Mouse (Mus musculus): ENCODE measurements around the gene Hspa1a. TPM values are rescaled to one million over a fixed set of nuclear protein-coding genes. Genes with fewer than 3 reads are reported as not detected.
A peak's percentile ranks its signal among the peaks of the same experiment; 100 is the strongest.

Hspa1a gene
- polyA plus RNA-seq, 1 experiment, result 6.3 TPM

DNA sequence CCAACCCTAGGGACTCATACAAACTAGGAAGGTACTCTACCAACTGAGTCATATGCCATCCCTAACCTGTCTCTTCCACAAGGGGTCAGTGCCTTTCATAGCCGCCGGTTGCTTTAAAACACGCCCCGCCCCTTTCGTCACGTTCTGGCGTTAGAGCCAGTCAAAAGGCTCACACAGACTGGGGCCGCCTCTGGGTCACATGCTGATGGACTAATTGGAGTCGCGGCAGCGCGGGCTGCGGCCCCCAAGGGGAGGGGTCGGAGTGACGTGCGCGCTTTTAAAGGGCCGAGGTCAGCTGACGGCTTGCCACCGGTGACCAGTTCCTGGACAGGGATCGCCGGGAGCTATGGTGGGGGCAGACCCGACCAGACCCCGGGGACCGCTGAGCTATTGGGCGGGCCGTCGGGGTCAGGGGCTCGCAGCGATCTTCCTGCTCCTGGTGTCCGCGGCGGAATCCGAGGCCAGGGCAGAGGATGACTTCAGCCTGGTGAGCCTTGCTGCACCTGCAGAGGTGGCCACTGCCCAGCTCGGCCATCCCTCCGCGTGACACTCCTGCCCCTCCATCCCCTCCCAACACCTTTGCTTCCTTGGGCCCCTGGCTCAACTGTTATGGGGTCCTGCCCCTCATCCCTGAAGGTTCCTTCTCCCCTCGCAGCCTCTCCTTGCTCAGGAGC lies 40.8 kb downstream of the Hspa1a start, which contains the start of gene Neu1:
Gene Neu1, plus strand, starts transcription at position 193 of the 674 bp plus-strand sequence.
- H3K4me3 ChIP-seq (ENCODE audit: insufficient read depth, low read depth, low read length), result peak within 1 kb of the TSS; percentile 93
- peak within 1 kb of the TSS; percentile 76 for H3K27ac ChIP-seq (replicated peaks; ENCODE audit: low read depth, low read length)
- H3K4me1 ChIP-seq (ENCODE audit: control insufficient read depth, insufficient read depth, insufficient read length, low read length), result peaks cover 8% of the 10 kb centered on the region

DNA sequence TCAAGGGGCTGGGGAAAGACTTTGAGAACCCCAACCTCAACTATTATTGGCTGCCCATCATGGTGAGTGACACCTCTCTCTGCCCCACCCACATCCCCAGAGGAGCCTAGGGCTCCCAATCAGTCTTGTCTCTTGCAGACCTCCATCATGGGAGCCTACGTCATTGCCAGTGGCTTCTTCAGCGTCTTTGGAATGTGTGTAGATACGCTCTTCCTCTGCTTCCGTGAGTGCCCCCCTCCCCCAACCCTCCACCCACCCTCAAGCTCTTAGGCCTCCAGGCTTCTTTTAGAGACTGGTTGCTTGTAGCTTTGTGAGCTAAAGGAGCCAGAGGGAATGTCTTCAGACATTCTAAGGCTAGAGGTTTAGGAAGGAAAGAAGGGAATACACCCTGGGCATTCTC lies 43.1 kb downstream of the Hspa1a start:
- no peak overlapping the region for H3K27ac ChIP-seq (replicated peaks; ENCODE audit: low read depth, low read length)
- no peak overlapping the region for H3K4me3 ChIP-seq (ENCODE audit: insufficient read depth, low read depth, low read length)
- H3K4me1 ChIP-seq (ENCODE audit: control insufficient read depth, insufficient read depth, insufficient read length, low read length), result peaks cover 8% of the 10 kb centered on the region

DNA sequence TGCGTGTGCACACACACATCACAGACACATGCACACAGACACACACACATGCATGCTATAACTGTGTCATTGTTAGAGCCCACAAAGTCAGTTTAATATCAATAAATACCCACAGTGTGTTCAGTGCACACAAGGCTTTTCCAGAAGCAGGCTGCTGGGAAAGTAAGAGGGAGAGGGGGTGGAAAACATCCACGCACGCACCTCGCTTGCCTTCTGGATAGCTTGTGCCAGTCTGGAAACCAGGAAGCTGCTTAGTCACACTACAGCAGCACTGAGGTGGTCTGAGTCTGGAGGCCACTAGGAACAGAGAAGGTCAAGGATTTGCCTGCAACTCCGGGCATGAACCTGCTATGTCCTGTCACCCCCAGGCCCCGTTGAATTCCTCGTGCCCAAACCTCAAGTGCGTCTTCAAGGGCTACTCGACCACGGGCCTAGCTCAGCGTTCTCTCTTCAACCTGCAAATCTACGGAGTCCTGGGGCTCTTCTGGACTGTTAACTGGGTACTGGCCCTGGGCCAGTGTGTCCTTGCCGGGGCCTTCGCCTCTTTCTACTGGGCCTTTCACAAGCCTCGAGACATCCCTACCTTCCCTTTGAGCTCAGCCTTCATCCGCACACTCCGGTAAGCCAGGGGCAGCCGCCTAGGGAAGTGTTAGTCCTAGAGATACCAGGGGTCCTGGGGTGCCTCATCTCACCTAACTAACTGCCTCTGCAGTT lies 44.5 kb downstream of the Hspa1a start:
- no peak overlapping the region for H3K4me3 ChIP-seq (ENCODE audit: insufficient read depth, low read depth, low read length)
- H3K27ac ChIP-seq (replicated peaks; ENCODE audit: low read depth, low read length), result no peak overlapping the region
- H3K4me1 ChIP-seq (ENCODE audit: control insufficient read depth, insufficient read depth, insufficient read length, low read length), result peaks cover 6% of the 10 kb centered on the region

DNA sequence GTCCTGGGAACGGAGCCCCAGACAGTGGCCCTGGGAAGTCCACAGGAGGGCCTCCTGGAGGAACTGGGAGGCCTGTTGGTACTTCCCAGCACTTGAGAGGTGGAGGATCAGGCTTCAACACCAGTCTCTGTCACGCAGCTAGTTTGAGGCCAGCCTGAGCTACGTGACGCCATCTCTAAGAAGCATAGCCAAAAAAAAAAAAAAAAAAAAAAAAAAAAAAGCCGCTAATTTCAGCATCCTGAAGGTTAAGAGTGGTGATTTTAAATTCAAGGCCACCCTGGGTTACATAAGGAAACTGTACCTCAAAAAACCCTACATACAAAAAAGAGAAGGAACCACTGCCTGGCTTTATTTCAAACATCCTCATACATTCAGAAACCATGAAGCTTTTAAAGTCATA lies 47.7 kb downstream of the Hspa1a start:
- Histone ChIP-seq H3K27ac (replicated peaks; ENCODE audit: low read depth, low read length) (peak overlapping the region; percentile 32; the same call in 1 of the 2 replicates), H3K4me3 (ENCODE audit: insufficient read depth, low read depth, low read length) (no peak overlapping the region), H3K4me1 (ENCODE audit: control insufficient read depth, insufficient read depth, insufficient read length, low read length) (no peaks in the 10 kb centered on the region)

DNA sequence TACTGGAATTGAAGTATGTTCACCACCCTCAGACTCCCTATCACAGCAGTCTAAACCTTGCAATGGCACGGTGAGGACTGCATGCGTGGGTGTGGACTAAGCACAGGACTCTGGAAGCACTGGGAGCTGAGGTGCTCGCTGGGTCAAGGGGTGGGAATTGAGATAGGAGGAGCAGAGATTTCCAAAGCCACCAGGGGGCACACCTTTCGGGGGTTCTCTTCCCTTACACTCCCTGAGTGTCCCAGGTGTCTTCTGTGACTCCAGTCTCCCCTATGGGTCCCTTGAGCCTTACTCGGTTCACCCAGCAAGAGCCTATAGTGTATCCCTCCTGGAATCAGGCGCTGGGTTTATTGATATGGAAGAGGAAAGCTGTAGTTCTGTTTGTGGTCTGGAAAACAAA lies 49.0 kb downstream of the Hspa1a start:
- H3K27ac ChIP-seq (replicated peaks; ENCODE audit: low read depth, low read length), result no peak overlapping the region

More for the DNA sequence above, 49.0 kb downstream of the Hspa1a start:
- H3K4me3 ChIP-seq (ENCODE audit: insufficient read depth, low read depth, low read length), result no peak overlapping the region
- H3K4me1 ChIP-seq (ENCODE audit: control insufficient read depth, insufficient read depth, insufficient read length, low read length), result no peaks in the 10 kb centered on the region

Other genes starting within 250 kb of the Hspa1a start
- 17.7 and 28.0 TPM in 2 replicates for gene C4b, start 228.3 kb downstream of the Hspa1a start, polyA plus RNA-seq (2012; ENCODE audit: insufficient read depth, insufficient read length, missing spikeins)
- gene Cyp21a1, start 167.6 kb downstream of the Hspa1a start, polyA plus RNA-seq (2012; ENCODE audit: insufficient read depth, insufficient read length, missing spikeins), result not detected in 2 replicates
- 18.5 and 20.3 TPM in 2 replicates for gene Stk19, start 135.2 kb downstream of the Hspa1a start, polyA plus RNA-seq (2012; ENCODE audit: insufficient read depth, insufficient read length, missing spikeins)
- 15.3 and 17.2 TPM in 2 replicates for gene Dxo, start 135.1 kb downstream of the Hspa1a start, polyA plus RNA-seq (2012; ENCODE audit: insufficient read depth, insufficient read length, missing spikeins)
- gene Skiv2l, start 121.9 kb downstream of the Hspa1a start, polyA plus RNA-seq (2012; ENCODE audit: insufficient read depth, insufficient read length, missing spikeins), result 15.1 and 24.6 TPM in 2 replicates
- gene Nelfe, start 121.8 kb downstream of the Hspa1a start, polyA plus RNA-seq (2012; ENCODE audit: insufficient read depth, insufficient read length, missing spikeins), result 25.0 and 41.5 TPM in 2 replicates
- 29.3 and 35.1 TPM in 2 replicates for gene Cfb, start 109.6 kb downstream of the Hspa1a start, polyA plus RNA-seq (2012; ENCODE audit: insufficient read depth, insufficient read length, missing spikeins)
- gene Zbtb12, start 92.7 kb downstream of the Hspa1a start, polyA plus RNA-seq (2012; ENCODE audit: insufficient read depth, insufficient read length, missing spikeins), result 3.0 and 3.3 TPM in 2 replicates
- gene Gm20547, start 90.1 kb downstream of the Hspa1a start, polyA plus RNA-seq (2012; ENCODE audit: insufficient read depth, insufficient read length, missing spikeins), result not detected in 2 replicates
- 6.0 and 12.4 TPM in 2 replicates for gene C2, start 73.9 kb downstream of the Hspa1a start, polyA plus RNA-seq (2012; ENCODE audit: insufficient read depth, insufficient read length, missing spikeins)
- gene Ehmt2, start 73.7 kb downstream of the Hspa1a start, polyA plus RNA-seq (2012; ENCODE audit: insufficient read depth, insufficient read length, missing spikeins), result 27.4 and 30.6 TPM in 2 replicates
- gene Slc44a4, start 57.7 kb downstream of the Hspa1a start, polyA plus RNA-seq (2012; ENCODE audit: insufficient read depth, insufficient read length, missing spikeins), result not detected in 2 replicates
- gene Neu1, start 40.9 kb downstream of the Hspa1a start, polyA plus RNA-seq (2012; ENCODE audit: insufficient read depth, insufficient read length, missing spikeins), result 9.1 and 10.2 TPM in 2 replicates
- gene Hspa1b, start 12.9 kb downstream of the Hspa1a start, polyA plus RNA-seq (2012; ENCODE audit: insufficient read depth, insufficient read length, missing spikeins), result 5.2 and 26.8 TPM in 2 replicates
- not detected in 2 replicates for gene Gm20481, start 2.2 kb downstream of the Hspa1a start, polyA plus RNA-seq (2012; ENCODE audit: insufficient read depth, insufficient read length, missing spikeins)
- gene Hspa1l, start 547 bp upstream of the Hspa1a start, polyA plus RNA-seq (2012; ENCODE audit: insufficient read depth, insufficient read length, missing spikeins), result 0.48 and 0.71 TPM in 2 replicates
- gene Lsm2, start 9.7 kb upstream of the Hspa1a start, polyA plus RNA-seq (2012; ENCODE audit: insufficient read depth, insufficient read length, missing spikeins), result 22.4 and 29.8 TPM in 2 replicates
- gene Vars, start 28.8 kb upstream of the Hspa1a start, polyA plus RNA-seq (2012; ENCODE audit: insufficient read depth, insufficient read length, missing spikeins), result 12.7 and 14.2 TPM in 2 replicates
- not detected in 2 replicates for gene Vwa7, start 44.4 kb upstream of the Hspa1a start, polyA plus RNA-seq (2012; ENCODE audit: insufficient read depth, insufficient read length, missing spikeins)
- not detected in 2 replicates for gene Sapcd1, start 55.9 kb upstream of the Hspa1a start, polyA plus RNA-seq (2012; ENCODE audit: insufficient read depth, insufficient read length, missing spikeins)
- not detected in 2 replicates for gene Msh5, start 74.6 kb upstream of the Hspa1a start, polyA plus RNA-seq (2012; ENCODE audit: insufficient read depth, insufficient read length, missing spikeins)
- 13.6 and 16.8 TPM in 2 replicates for gene Clic1, start 77.8 kb upstream of the Hspa1a start, polyA plus RNA-seq (2012; ENCODE audit: insufficient read depth, insufficient read length, missing spikeins)
- gene Ddah2, start 86.9 kb upstream of the Hspa1a start, polyA plus RNA-seq (2012; ENCODE audit: insufficient read depth, insufficient read length, missing spikeins), result 9.4 and 11.6 TPM in 2 replicates
- not detected in 2 replicates for gene Ly6g6c, start 93.2 kb upstream of the Hspa1a start, polyA plus RNA-seq (2012; ENCODE audit: insufficient read depth, insufficient read length, missing spikeins)
- gene Mpig6b, start 94.0 kb upstream of the Hspa1a start, polyA plus RNA-seq (2012; ENCODE audit: insufficient read depth, insufficient read length, missing spikeins), result not detected in 2 replicates
- gene Ly6g6e, start 104.7 kb upstream of the Hspa1a start, polyA plus RNA-seq (2012; ENCODE audit: insufficient read depth, insufficient read length, missing spikeins), result not detected in 2 replicates
- gene Ly6g6d, start 105.9 kb upstream of the Hspa1a start, polyA plus RNA-seq (2012; ENCODE audit: insufficient read depth, insufficient read length, missing spikeins), result 3.0 TPM in 1 of 2 replicates, not detected in the other
- not detected in 2 replicates for gene Ly6g6f, start 113.5 kb upstream of the Hspa1a start, polyA plus RNA-seq (2012; ENCODE audit: insufficient read depth, insufficient read length, missing spikeins)
- 43.3 and 44.8 TPM in 2 replicates for gene Abhd16a, start 117.1 kb upstream of the Hspa1a start, polyA plus RNA-seq (2012; ENCODE audit: insufficient read depth, insufficient read length, missing spikeins)
- not detected in 2 replicates for gene Ly6g5c, start 136.1 kb upstream of the Hspa1a start, polyA plus RNA-seq (2012; ENCODE audit: insufficient read depth, insufficient read length, missing spikeins)
- not detected in 2 replicates for gene Ly6g5b, start 143.3 kb upstream of the Hspa1a start, polyA plus RNA-seq (2012; ENCODE audit: insufficient read depth, insufficient read length, missing spikeins)
- 7.9 and 12.8 TPM in 2 replicates for gene Gpank1, start 149.3 kb upstream of the Hspa1a start, polyA plus RNA-seq (2012; ENCODE audit: insufficient read depth, insufficient read length, missing spikeins)
- gene Csnk2b, start 149.9 kb upstream of the Hspa1a start, polyA plus RNA-seq (2012; ENCODE audit: insufficient read depth, insufficient read length, missing spikeins), result 138 and 147 TPM in 2 replicates
- 12.8 and 17.2 TPM in 2 replicates for gene D17H6S53E, start 154.2 kb upstream of the Hspa1a start, polyA plus RNA-seq (2012; ENCODE audit: insufficient read depth, insufficient read length, missing spikeins)
- gene Apom, start 159.9 kb upstream of the Hspa1a start, polyA plus RNA-seq (2012; ENCODE audit: insufficient read depth, insufficient read length, missing spikeins), result not detected in 2 replicates
- gene Bag6, start 163.0 kb upstream of the Hspa1a start, polyA plus RNA-seq (2012; ENCODE audit: insufficient read depth, insufficient read length, missing spikeins), result 119 and 160 TPM in 2 replicates
- 42.9 and 81.7 TPM in 2 replicates for gene Prrc2a, start 192.7 kb upstream of the Hspa1a start, polyA plus RNA-seq (2012; ENCODE audit: insufficient read depth, insufficient read length, missing spikeins)
- gene Aif1, start 203.9 kb upstream of the Hspa1a start, polyA plus RNA-seq (2012; ENCODE audit: insufficient read depth, insufficient read length, missing spikeins), result 10.5 and 14.3 TPM in 2 replicates
- 12.2 and 16.4 TPM in 2 replicates for gene Lst1, start 216.3 kb upstream of the Hspa1a start, polyA plus RNA-seq (2012; ENCODE audit: insufficient read depth, insufficient read length, missing spikeins)
- gene Ltb, start 222.3 kb upstream of the Hspa1a start, polyA plus RNA-seq (2012; ENCODE audit: insufficient read depth, insufficient read length, missing spikeins), result not detected in 2 replicates
- not detected in 2 replicates for gene Tnf, start 229.9 kb upstream of the Hspa1a start, polyA plus RNA-seq (2012; ENCODE audit: insufficient read depth, insufficient read length, missing spikeins)
- gene Lta, start 233.2 kb upstream of the Hspa1a start, polyA plus RNA-seq (2012; ENCODE audit: insufficient read depth, insufficient read length, missing spikeins), result not detected in 2 replicates
- gene Gm16181, start 248.7 kb upstream of the Hspa1a start, polyA plus RNA-seq (2012; ENCODE audit: insufficient read depth, insufficient read length, missing spikeins), result not detected in 2 replicates